Mouse (Mus musculus) spleen, postnatal 14 days (tissue): Measurements from ENCODE around the gene Zbtb24.
"Not testable (repeated sequence)": the region's sequence is repeated elsewhere in the genome, so short reads cannot be mapped to it uniquely, and the experiment has no call there.

ENCODE experiments used
- DNase-seq, 2 experiments: peaks; one replicate each; pipeline ENCODE4 v3.0.0; 2021 to 2022; ENCODE audit warnings: low spot score in 2 of 2

Zbtb24 gene

DNA sequence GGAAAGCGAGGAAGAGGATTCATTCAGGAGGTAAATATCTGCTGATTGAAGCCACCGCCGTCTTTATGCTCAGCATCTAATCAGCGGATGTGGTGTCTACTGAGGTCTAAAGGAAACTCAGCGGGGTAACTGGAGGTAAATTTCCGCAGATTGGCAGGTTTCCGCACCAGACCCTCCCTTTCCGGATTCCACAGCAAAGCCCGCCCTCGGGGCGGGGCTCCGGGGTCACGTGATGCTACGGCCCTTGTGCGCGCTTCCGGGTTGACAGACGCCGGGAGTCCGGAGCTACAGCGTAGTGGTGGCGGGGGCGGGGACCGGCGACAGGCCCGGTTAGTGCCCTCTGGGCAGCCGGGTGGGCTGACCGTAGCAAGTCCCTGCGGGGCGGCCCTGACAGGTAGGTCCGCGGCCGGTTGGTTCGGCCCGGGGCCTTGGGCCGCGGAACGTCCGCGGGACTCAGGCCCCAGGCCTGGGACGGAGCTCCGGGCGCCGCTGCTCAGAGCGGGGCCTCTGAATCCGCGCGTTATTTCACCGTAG, at the start of gene Zbtb24:
Gene Zbtb24 (plus strand): TSS at position 247 of the 534 bp plus-strand sequence.
- DNase-seq = peak; percentile 92 to 96

GRCm38 (mm10) chr10:41401097-41401496, 49.1 kb upstream of the Zbtb24 start:
- DNase-seq = no peak

- no peak for DNase-seq
Measured at GRCm38 (mm10) chr10:41403364-41403763, 46.8 kb upstream of the Zbtb24 start.

- no peak for DNase-seq
Measured at GRCm38 (mm10) chr10:41403893-41404612, 46.1 kb upstream of the Zbtb24 start.

- not testable (repeated sequence) for DNase-seq
Measured at GRCm38 (mm10) chr10:41410176-41410575, 40.0 kb upstream of the Zbtb24 start.

- DNase-seq = not testable (repeated sequence)
Measured at GRCm38 (mm10) chr10:41410821-41411220, 39.4 kb upstream of the Zbtb24 start.

- not testable (repeated sequence) for DNase-seq
Measured at GRCm38 (mm10) chr10:41413471-41413870, 36.7 kb upstream of the Zbtb24 start.

- not testable (repeated sequence) for DNase-seq
Measured at GRCm38 (mm10) chr10:41415368-41415767, 34.8 kb upstream of the Zbtb24 start.

DNA sequence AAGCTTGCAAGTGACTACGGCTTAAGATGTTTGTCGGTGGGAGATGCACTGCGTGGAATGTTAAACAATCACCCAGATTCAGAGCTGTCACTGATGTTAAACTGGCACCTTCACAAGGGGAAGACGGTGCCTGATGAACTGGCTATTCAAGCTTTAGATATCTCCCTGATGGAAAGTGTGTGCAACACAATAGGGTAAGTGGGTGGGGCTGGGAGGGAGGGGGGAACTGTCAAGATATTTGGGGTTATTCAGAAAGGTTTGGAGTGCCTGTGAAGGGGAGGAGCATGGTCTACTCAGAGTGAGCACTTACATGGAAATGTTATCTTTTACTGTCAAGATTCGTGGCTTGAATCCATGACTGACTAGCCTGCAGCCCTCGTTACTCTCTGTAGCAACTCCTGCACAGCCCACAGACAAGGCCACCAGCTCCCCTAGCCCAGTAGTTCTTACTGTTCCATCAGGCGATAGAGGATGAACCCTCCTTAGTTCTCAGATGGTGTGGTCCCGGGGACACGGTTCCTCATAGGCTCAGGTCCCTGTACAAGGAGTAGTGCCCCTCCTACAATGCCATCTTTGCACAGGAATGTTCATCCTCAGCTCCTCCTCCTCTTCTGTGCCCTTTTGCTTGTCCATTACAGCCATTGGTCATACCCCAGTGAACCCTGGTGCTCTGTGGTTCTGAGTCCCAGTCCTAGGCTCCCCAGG, 29.5 kb upstream of the Zbtb24 start:
- DNase-seq = no peak

GRCm38 (mm10) chr10:41423681-41424080, 26.5 kb upstream of the Zbtb24 start:
- DNase-seq = no peak

GRCm38 (mm10) chr10:41426368-41426767, 23.8 kb upstream of the Zbtb24 start:
- DNase-seq = no peak

- peak in 1 of 2 experiments; percentile 37 for DNase-seq
Measured at GRCm38 (mm10) chr10:41434624-41435023, 15.6 kb upstream of the Zbtb24 start.

- no peak for DNase-seq
Measured at GRCm38 (mm10) chr10:41435141-41435540, 15.0 kb upstream of the Zbtb24 start.

- no peak for DNase-seq
Measured at GRCm38 (mm10) chr10:41448216-41448615, 2.0 kb upstream of the Zbtb24 start.

- no peak for DNase-seq
Measured at GRCm38 (mm10) chr10:41449684-41450083, 499 bp upstream of the Zbtb24 start.

GRCm38 (mm10) chr10:41450780-41451522, 768 bp downstream of the Zbtb24 start:
- no peak for DNase-seq

GRCm38 (mm10) chr10:41451656-41452055, 1.5 kb downstream of the Zbtb24 start:
- no peak for DNase-seq

- DNase-seq = no peak
Measured at GRCm38 (mm10) chr10:41452791-41453190, 2.6 kb downstream of the Zbtb24 start.

DNA sequence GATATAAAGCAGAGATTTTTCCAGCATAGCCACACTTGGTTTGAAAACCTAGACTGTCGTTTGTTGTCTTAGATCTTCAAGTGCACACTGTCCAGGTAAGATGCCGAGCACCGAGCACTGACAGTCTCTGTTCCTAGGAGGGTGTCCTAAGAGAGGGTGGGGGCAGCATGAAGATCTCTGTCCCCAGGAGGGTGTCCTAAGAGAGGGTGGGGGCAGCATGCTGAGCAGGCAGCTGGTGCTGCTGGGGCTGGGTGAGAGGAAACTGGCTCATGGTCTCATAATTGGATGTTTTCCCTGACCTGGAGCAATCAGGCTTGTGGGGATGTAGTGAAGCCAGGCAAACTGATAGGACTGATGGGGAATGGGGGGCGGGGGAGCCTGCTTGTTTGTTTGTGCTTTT, 9.8 kb downstream of the Zbtb24 start:
- no peak for DNase-seq

DNA sequence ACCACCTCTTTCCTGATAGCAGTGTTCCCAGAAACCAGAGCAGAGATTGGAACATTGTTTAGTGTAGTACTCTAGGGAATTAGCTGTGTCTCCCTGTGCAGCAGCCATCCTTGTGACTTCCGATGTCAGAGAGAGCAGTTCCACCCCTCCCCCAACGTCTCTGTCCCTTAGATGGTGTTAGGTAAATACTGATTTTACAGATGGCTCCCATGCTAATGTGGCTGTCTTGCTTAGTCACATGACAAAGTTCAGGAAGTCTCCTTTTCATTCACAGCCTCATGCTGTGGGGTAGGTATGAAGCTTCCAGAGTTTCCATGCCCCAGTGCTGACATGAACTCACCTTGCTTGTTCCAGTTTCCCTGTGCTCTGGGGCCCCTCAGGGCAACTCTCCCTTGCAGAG, 10.3 kb downstream of the Zbtb24 start:
- DNase-seq = no peak

DNA sequence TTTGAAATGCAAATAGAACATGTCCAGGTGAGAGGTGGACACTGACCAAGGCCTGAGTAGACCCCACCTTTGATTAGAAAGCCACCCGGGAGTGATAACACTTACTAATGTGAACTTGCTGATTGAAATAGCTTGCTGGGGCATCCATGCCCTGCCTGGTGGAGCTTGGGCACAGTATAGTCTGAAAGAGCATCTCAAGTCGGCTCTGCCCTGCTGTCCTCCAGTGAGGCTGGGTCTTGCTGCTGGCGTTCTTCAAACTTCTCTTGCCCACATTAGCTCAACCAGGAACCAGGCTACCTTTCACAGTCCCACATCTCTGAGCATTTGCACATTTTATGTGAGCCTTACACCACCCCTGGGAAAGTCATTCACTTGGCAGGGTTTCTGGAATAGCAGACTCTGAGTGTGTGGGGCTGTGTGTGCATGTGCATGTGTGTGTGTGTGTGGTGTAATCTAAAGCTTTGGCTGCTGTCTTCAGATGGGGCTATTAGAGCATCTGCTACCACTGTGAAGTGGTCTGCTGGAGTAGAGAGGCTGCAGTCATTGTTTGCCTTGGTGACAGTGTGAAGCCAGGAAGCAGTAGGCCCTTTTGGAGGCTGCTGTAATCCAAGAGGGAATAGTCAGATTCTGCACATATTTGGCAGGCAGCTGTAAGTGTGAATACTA, 11.0 kb downstream of the Zbtb24 start:
- no peak for DNase-seq
